ENCODE assay signal across 1 mouse cellular context in the genomic region with DNA sequence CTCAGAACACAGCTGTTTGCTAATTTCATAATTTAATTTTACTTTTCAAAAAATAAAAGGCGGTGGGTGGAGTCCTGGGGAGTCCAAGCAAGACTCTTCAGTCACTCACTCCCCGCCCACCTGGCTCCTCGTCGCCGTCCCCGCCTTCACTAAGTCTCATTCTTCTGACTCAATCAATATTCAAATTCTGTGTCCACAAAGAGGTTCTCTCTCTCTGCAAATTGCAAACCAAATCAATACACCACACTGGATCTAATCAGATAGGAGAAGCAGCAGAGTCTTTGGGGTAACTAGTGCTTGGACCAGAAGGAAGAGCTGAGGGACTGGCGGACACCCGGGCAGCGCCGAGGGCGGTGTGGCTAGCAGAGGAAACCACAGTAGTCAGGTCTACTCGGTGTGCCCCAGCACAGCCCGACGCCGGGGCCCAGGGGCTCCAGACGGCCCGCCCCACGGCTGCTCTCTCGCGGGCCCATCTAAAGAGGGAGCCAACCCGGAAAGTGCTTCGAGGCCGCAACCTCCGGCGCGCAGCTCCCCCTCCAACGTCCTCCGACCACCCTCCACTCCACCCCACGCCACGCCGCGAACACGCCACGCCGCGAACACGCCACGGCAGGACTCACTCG.
TF ChIP-seq lines count a peak whose summit lies in the region.

No protein-coding gene starts in this region.

TF ChIP-seq in CH12.LX, 34 proteins besides CTCF, POLR2A, EP300 and RAD21:
- no peak for TF ChIP-seq ZKSCAN1 (IDR thresholded peaks at IDR 0.05; ENCODE audit: borderline replicate concordance, low read depth, low read length)
- TF ChIP-seq BHLHE40 (IDR thresholded peaks at IDR 0.05; ENCODE audit: low read depth, low read length): no peak
- TF ChIP-seq GABPA (IDR thresholded peaks at IDR 0.05; ENCODE audit: insufficient replicate concordance, low read depth, low read length): no peak
- TF ChIP-seq CHD1 (IDR thresholded peaks at IDR 0.05; ENCODE audit: low read depth, low read length): no peak
- TF ChIP-seq IRF4 (IDR thresholded peaks at IDR 0.05; ENCODE audit: low read depth, low read length): no peak
- TF ChIP-seq UBTF (IDR thresholded peaks at IDR 0.05; ENCODE audit: low read depth, low read length): no peak
- TF ChIP-seq PAX5 (IDR thresholded peaks at IDR 0.05; ENCODE audit: low read length): no peak
- no peak for TF ChIP-seq MAFK (IDR thresholded peaks at IDR 0.05; ENCODE audit: insufficient replicate concordance, low read length)
- TF ChIP-seq NELFE (IDR thresholded peaks at IDR 0.05; ENCODE audit: low read depth, low read length): no peak
- TF ChIP-seq JUND (conservative IDR thresholded peaks at IDR 0.05; ENCODE audit: low read depth, low read length): no peak
- TF ChIP-seq ELF1 (IDR thresholded peaks at IDR 0.05; ENCODE audit: low read depth, low read length): no peak
- no peak for TF ChIP-seq MAZ (IDR thresholded peaks at IDR 0.05; ENCODE audit: low read depth, low read length)
- no peak for TF ChIP-seq MEF2A (IDR thresholded peaks at IDR 0.05; ENCODE audit: borderline replicate concordance, low read depth, low read length)
